Mouse (Mus musculus) mature B cell (primary cell): Measurements from ENCODE around the gene Taf3.

Experiments used
- in situ Hi-C: fragments of 300-500 bp; cut with MboI; formaldehyde crosslinking; loops from 2 replicates; pipeline ENCODE4 v1.14.3; 2019

Taf3 gene

GRCm38 (mm10) chr2:10048461-10048860 lies at the start of gene Taf3:
Gene Taf3, minus strand, starts transcription at chr2:10048596.
- in situ Hi-C loops, result loop anchor here (5.0 kb wide), 1 partner anchor 34 kb away; the partner anchor contains the start of genes Atp5c1 and Kin

- in situ Hi-C loops, result no loop called here
These were observed 46.1 kb upstream of the Taf3 start for GRCm38 (mm10) chr2:10094327-10095100.

GRCm38 (mm10) chr2:10087256-10087850 lies 39.0 kb upstream of the Taf3 start:
- in situ Hi-C loops, result no loop called here

- in situ Hi-C loops, result loop anchor here (5.0 kb wide), 1 partner anchor 35 kb away; the partner anchor contains the start of gene Taf3
These were observed 34.3 kb upstream of the Taf3 start for GRCm38 (mm10) chr2:10082737-10083136.

GRCm38 (mm10) chr2:10081453-10082080 lies 33.2 kb upstream of the Taf3 start:
- in situ Hi-C loops, result loop anchor here (5.0 kb wide), 1 partner anchor 34 kb away; the partner anchor contains the start of gene Taf3

GRCm38 (mm10) chr2:10080310-10081010 lies 32.1 kb upstream of the Taf3 start, which contains the start of the genes Atp5c1 and Kin:
Gene Atp5c1, minus strand, starts transcription at chr2:10080510.
Gene Kin, plus strand, starts transcription at chr2:10080593.
- in situ Hi-C loops, result loop anchor here (5.0 kb wide), 1 partner anchor 33 kb away; the partner anchor contains the start of gene Taf3

- in situ Hi-C loops, result loop anchor here (5.0 kb wide), 1 partner anchor 33 kb away; the partner anchor contains the start of gene Taf3
These were observed 31.4 kb upstream of the Taf3 start for GRCm38 (mm10) chr2:10079745-10080309.

- in situ Hi-C loops, result no loop called here
These were observed 28.3 kb upstream of the Taf3 start for GRCm38 (mm10) chr2:10076675-10077074.

GRCm38 (mm10) chr2:10074470-10074869 lies 26.1 kb upstream of the Taf3 start:
- in situ Hi-C loops, result no loop called here

- in situ Hi-C loops, result no loop called here
These were observed 23.4 kb upstream of the Taf3 start for GRCm38 (mm10) chr2:10071751-10072150.

GRCm38 (mm10) chr2:10058836-10059235 lies 10.4 kb upstream of the Taf3 start:
- in situ Hi-C loops, result no loop called here

GRCm38 (mm10) chr2:10051996-10052395 lies 3.6 kb upstream of the Taf3 start:
- in situ Hi-C loops, result no loop called here

GRCm38 (mm10) chr2:10050878-10051277 lies 2.5 kb upstream of the Taf3 start:
- in situ Hi-C loops, result no loop called here

- in situ Hi-C loops, result loop anchor here (5.0 kb wide), 1 partner anchor 33 kb away; the partner anchor contains the start of genes Atp5c1 and Kin
These were observed 1.1 kb upstream of the Taf3 start for GRCm38 (mm10) chr2:10049456-10049855.

GRCm38 (mm10) chr2:10047758-10048436 lies 499 bp downstream of the Taf3 start:
- in situ Hi-C loops, result loop anchor here (5.0 kb wide), 1 partner anchor 34 kb away; the partner anchor contains the start of genes Atp5c1 and Kin

GRCm38 (mm10) chr2:10034976-10035375 lies 13.4 kb downstream of the Taf3 start:
- in situ Hi-C loops, result no loop called here

- in situ Hi-C loops, result no loop called here
These were observed 14.7 kb downstream of the Taf3 start for GRCm38 (mm10) chr2:10033684-10034083.

GRCm38 (mm10) chr2:10029755-10030154 lies 18.6 kb downstream of the Taf3 start:
- in situ Hi-C loops, result no loop called here

GRCm38 (mm10) chr2:10024264-10024663 lies 24.1 kb downstream of the Taf3 start:
- in situ Hi-C loops, result loop anchor here (25.0 kb wide), 1 partner anchor 1337 kb away; no protein-coding TSS in a partner anchor

- in situ Hi-C loops, result loop anchor here (25.0 kb wide), 1 partner anchor 1334 kb away; no protein-coding TSS in a partner anchor
These were observed 27.1 kb downstream of the Taf3 start for GRCm38 (mm10) chr2:10021296-10021695.
